Mouse (Mus musculus) ES-E14 (cell line): ENCODE measurements at regions not wholly inside any gene's neighbourhood (a gene's known extent, or its start where the extent isn't known, plus 50 kb on each side); places are given as distances from the start of the nearest gene placed in this dataset.

Experiments
- CHD2 ChIP-seq: IDR thresholded peaks from 2 replicates; pipeline ENCODE4 v1.6.1; 2014; ENCODE audit warnings: mild to moderate bottlenecking, low read depth, low read length, inconsistent platforms
- MAFK ChIP-seq: IDR thresholded peaks from 2 replicates; pipeline ENCODE4 v1.6.1; 2014; ENCODE audit warnings: mild to moderate bottlenecking, low read depth, low read length, inconsistent platforms; ENCODE audit not compliant: insufficient read depth

GRCm38 (mm10) chr3:155247124-155247523 lies 153.9 kb downstream of the Lrriq3 start:
- TF ChIP-seq CHD2 (no peak), MAFK (no peak)
